ENCODE assay signal across 25 mouse cellular contexts in the genomic region with DNA sequence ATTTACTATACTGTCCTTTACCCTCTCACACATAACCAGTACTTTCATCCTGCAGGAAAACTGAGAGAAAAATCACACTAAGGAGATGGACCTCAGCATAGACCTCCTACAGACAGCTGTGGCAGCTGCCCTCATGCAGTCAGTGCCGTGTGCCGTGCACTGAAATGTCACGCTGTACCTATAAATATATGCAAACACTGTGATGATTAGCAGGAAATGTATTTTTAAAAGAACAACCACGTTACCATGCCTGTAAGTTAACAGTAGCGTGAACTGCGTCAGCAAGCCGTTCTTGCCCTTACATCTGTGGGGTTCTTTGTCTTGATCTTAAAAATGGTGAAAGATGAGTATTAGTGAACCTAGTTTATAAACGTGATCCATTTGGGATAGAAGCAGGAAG. TPM values are rescaled to one million over a fixed set of nuclear protein-coding genes. Genes with fewer than 3 reads are reported as not detected.
"Had no signal": no experiment of that assay in that cellular context is flagged by ENCODE, and none has a peak within 500 bp of the region (broad histone marks: within the 10 kb centered on the region; RNA-seq: fewer than 3 reads in every experiment).

No protein-coding gene starts in this region.

- H3K4me1 ChIP-seq: hindbrain, embryonic 13.5 days; hindbrain, embryonic 15.5 days; limb, embryonic 13.5 days; limb, embryonic 15.5 days had no signal

- DNase-seq: gastrocnemius, adult 2 months; gastrocnemius, postnatal 10 days; gastrocnemius, postnatal 25 days; heart, adult 2 months; heart, postnatal 14 days; heart, postnatal 36 days; kidney, adult 11 months; kidney, adult 2 months; kidney, adult 9 months; kidney, postnatal 25 days; kidney, postnatal 4 days had no signal

- ATAC-seq: hindbrain, postnatal 0 days; intestine, embryonic 16.5 days; liver, embryonic 12.5 days had no signal

- H3K27ac ChIP-seq: gastrocnemius, adult 2 months; heart, adult 2 months; heart, embryonic 13.5 days; heart, embryonic 15.5 days; hindbrain, embryonic 13.5 days; hindbrain, embryonic 15.5 days; hindbrain, postnatal 0 days; kidney, embryonic 15.5 days; kidney, postnatal 0 days; layer of hippocampus, adult 2 months; left cerebral cortex, adult 2 months; limb, embryonic 13.5 days; limb, embryonic 15.5 days; liver, embryonic 12.5 days had no signal

- H3K4me3 ChIP-seq: gastrocnemius, adult 2 months; heart, adult 2 months; heart, embryonic 13.5 days; heart, embryonic 15.5 days; hindbrain, embryonic 13.5 days; hindbrain, embryonic 15.5 days; kidney, embryonic 15.5 days; layer of hippocampus, adult 2 months; left cerebral cortex, adult 2 months; limb, embryonic 13.5 days; limb, embryonic 15.5 days; liver, embryonic 12.5 days had no signal

- H3K36me3 ChIP-seq: heart, embryonic 15.5 days had no signal

- H3K27me3 ChIP-seq: heart, embryonic 13.5 days; heart, embryonic 15.5 days; hindbrain, embryonic 13.5 days; hindbrain, embryonic 15.5 days; kidney, embryonic 15.5 days; limb, embryonic 13.5 days; limb, embryonic 15.5 days; liver, embryonic 12.5 days had no signal

RNA-seq across cellular contexts. Expression of a gene that starts 49.2 kb away (rescaled TPM):
- total RNA-seq: gastrocnemius, adult 2 months; gastrocnemius, postnatal 25 days; liver, adult 2 months had no signal
